Mouse (Mus musculus) mouse trophoblast stem cell (cell line): ENCODE results near the gene Hmbs.
"Not testable (repeated sequence)": the region's sequence is repeated elsewhere in the genome, so short reads cannot be mapped to it uniquely, and the experiment has no call there.

ENCODE experiments used
- in situ Hi-C, 2 experiments: fragments of 300-500 bp; cut with MseI, MboI; formaldehyde crosslinking; loops; 2 replicates in 1 of 2; 3 replicates in 1 of 2; pipeline ENCODE4 v1.15.1; 2025

Hmbs gene

DNA sequence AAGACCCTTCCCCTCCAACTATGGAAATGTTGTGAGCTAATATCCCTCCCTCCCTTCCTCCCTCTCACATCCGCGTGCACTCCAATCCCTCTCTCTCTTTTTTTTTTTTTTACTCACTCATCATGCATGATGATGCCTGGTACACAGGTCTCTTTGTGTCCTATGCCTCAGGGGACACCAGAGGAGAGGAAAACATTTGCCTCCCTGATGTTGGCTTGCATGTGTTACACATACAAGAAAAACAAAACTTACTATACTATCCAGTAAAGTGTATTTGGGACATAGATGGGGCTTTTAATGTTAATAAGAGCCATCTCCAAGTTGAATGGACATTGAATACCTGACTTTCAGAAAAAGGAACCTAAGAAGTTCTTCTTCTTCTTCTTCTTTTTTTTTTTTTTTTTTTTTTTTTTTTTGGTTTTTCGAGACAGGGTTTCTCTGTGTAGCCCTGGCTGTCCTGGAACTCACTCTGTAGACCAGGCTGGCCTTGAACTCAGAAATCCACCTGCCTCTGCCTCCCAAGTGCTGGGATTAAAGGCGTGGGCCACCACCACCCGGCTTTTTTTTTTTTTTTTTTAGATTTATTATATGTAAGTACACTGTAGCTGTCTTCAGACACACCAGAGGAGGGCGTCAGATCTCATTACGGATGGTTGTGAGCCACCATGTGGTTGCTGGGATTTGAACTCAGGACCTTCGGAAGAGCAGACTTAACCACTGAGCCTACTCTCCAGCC lies 18.8 kb downstream of the Hmbs start:
- in situ Hi-C loops, result not testable (repeated sequence)

- in situ Hi-C loops, result no loop called here
Observed at GRCm38 (mm10) chr9:44324147-44324546, 19.9 kb downstream of the Hmbs start.

- in situ Hi-C loops, result not testable (repeated sequence)
Observed at GRCm38 (mm10) chr9:44323656-44324055, 20.4 kb downstream of the Hmbs start.

DNA sequence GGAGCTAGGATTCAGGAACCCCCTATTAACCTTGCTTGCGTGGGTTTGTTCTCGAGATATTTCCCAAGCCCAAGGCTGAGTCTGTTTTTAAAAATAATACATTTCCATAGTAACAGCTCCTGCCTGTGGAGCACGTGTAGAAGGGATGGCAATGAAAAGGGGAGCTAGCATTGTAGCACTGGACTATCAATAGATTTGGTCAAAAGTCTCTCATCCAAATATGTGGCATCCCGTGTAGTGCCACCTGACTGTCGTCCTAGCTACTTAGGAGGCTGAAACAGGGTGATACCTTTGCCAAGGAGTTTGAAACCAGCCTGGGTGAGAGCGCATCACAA lies 23.3 kb downstream of the Hmbs start:
- in situ Hi-C loops, result no loop called here

DNA sequence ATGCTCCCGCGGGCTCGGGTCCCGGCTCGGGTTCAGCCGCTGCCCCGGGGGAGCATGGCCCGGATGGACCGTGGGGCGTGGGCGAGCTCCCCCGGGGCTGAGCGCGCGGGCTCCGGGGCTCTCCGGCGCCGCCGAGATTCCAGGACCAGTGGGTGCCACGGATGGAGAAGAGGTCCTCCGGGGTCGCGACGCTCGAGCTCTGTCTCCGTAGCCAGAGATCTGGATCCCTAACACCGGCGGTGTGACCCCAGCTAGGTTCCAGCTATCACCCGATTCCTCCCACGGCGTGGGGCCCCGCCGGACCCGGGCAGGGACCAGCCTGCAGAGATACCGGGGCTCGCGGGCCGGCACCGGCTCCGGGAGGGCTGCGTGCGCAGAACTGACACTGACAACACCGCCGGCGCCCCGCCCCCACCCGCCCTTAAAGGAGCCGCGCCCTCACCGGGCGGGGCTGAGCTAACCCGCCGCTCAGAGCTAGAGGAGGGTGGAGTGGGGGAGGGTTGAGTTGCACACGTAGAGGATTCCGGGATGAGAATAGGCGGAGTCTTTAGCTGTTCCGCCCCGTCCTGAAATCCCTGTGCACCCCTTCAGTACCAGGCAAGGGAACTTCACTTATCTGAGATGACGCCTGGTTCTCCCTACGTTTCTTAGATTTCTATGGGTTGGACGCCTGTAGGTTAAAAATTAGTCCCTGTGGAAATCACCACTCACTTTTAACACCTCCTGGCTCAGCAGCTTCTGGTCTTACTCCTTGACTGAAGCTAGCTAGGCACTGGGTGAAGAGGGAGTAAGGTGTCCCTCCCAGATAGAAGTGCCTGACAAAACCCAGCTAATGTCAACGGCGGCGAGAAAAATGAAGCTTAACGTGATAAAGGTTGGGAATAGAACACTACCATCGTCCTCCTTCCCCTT lies 23.9 kb downstream of the Hmbs start, which contains the start of gene C2cd2l:
TSS of gene C2cd2l (minus strand) at position 399 of the 912 bp plus-strand sequence.
- in situ Hi-C loops, result no loop called here

- in situ Hi-C loops, result no loop called here
Observed at GRCm38 (mm10) chr9:44319105-44319886, 24.7 kb downstream of the Hmbs start.

- in situ Hi-C loops, result no loop called here
Observed at GRCm38 (mm10) chr9:44318826-44319095, 25.3 kb downstream of the Hmbs start.

DNA sequence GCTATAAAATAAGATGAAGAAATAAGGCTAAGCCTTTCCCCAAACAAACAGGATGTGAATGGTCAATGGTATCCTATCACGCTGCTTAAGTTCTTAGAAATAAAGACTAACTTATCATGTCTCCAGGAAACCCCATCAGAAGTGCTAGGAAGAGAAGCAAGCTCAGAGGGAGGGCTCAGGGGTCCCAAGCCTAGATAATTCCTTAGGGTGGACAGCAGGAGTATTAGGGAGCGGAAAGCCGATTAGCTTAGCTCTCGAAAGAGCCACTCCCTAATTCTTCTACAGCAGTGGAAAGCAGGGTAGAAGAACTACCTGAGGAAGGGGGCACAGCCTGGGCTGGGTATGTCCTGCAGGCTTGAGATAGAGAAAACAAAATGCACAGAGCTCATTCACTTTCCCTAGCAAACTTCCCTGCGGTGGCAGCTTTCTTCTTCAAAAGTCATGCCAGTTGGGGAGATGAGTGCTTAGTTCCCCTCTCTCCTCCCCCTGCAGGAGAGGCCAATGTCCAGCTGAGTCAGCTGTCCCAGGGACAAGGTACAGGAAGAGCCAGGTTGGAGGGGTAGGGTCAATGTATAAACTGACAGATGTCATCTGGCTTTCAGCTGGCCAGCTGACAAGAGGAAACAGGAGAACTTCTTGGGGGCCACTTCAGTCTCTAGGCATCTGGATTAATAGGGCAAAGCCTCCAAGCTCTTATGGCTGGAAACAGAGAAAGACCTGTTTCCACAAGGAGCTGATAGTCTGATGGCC lies 25.8 kb downstream of the Hmbs start:
- in situ Hi-C loops, result no loop called here

DNA sequence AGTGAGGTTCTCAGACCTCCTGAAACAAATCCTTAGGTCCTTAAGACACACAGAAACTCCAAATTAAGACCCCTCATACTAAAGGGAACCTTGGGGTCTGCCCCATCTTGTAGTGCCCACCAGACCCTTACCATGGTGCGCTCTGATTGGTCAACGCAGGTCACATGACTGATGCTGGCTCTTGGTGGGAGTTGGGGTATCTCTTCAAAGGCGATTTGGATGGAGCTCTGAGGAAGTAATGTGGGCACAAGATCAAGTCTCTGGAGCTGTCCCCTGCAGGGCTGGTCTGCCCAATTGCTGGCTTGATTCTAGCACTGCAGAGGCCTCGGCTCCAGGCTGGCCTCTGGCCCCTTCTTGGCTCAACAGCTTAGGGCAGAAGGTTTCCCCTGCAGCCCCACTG lies 26.6 kb downstream of the Hmbs start:
- in situ Hi-C loops, result no loop called here

DNA sequence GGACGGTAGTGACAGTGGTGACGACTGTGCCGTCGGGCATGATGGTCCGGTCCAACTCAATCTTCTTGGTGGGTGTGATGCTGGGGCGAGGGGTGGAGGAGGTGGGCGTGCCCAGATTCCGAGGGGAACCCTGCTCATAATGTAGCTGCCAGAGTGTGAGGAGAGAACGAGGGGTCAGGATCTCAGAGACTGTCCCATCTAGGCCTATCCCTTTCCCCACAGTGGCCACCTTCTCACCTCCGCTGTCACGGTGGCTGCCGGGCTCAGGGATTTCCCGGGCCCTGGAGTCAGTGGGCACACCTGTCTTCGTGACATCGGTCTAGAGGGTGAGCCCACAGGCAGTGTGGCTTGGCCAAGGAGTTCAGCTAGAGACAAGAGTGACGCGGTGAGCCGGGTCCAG lies 29.1 kb downstream of the Hmbs start:
- in situ Hi-C loops, result no loop called here

DNA sequence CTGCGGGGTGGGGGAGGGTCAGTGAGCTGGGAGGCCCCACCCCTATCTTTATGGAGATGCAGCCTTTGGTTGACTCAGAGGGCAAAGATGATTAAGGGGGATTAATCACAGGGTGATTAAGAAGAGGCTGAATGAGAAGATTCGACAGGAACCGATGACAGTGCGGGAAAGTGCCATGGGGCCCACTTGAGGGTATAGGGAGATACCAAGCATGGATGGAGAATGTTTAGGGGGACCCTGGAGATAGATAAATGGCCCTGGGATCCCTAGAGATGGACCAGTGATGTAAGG lies 29.8 kb downstream of the Hmbs start:
- in situ Hi-C loops, result no loop called here

GRCm38 (mm10) chr9:44313476-44314256 lies 30.4 kb downstream of the Hmbs start:
- in situ Hi-C loops, result no loop called here

DNA sequence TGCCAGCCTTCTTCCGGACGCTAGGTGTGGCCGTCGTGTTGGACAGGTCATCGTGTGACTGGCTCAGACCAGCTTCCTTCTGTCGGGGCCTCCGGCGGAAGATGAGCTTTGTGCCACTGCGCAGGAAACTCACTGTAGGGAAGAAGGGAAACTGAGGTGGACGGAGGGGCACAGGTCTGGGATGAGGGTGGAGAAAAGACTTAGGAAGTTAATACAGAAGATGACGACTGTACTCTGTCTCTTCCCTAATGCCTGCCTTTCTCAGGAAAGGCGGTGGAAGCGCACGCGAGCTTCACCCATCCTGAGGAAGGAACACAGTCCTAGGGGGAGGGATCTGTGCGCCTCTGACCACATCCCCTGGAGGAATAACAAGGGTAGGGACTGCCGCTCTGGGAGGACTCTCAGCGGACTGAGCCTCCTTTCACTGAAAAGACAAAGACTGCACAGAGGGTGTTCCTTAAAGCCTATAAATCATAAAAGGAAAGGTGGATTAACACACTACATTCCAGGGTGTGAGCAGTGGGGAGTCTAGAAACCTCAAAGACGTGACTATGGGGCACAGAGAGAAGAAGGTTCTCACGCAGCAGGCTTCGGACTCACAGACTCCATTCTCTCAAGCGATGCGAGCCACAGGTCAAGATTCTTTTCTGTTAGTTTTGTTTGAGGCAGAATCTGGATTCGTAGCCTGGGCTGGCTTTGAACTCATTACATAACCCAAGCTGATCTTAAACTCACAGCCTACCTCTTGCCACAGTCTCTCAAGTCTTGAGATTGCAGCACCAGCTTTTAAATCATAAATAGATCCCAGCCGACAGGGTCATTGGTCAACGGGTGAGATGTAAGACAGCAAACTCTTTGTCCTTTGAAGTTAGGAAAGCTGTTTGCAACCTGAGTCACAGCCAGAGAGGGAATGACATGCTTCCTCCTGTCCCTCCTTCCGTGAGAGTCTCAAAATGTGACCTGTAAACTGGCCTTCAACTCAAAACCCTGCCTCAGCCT lies 32.6 kb downstream of the Hmbs start:
- in situ Hi-C loops, result no loop called here

DNA sequence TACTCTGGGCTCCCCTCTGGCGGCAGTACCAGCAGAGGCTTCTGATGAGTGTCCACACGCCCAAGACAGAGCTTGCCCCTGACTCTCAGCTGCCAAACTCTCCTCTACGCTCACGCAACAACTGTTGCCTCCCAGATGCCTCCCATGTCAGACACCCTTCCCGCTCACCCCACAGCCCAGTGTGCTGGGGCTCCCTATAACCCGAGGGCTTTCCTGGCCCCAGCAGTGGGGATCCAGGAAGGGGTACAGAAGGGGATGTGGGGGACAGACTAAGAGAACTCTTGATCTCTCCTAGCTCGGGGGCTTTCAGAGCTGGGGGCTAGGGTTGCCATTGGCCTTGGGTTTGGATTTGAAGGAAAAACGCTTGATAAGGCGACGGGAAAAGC lies 33.3 kb downstream of the Hmbs start:
- in situ Hi-C loops, result no loop called here

DNA sequence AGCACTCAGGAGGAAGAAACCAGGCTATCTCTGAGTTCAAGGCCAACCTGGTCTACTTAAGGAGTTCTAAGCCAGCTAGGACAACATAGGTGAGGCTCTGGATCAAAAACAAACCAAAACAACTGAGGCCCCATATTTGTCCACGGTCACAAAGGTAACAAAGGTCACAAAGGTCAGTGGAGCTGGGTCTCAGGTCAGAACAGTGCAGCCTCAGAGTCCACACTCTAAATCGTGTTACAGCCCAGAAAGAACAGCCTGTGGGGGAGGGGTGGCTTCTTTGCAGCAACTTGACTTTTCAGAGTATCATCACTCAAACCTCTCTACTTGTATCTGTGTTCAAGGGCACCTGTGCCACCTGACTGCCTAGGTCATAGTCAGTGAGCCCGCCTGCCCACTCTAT lies 34.3 kb downstream of the Hmbs start:
- in situ Hi-C loops, result no loop called here

GRCm38 (mm10) chr9:44307248-44307647 lies 36.8 kb downstream of the Hmbs start:
- in situ Hi-C loops, result no loop called here

- in situ Hi-C loops, result no loop called here
Observed at GRCm38 (mm10) chr9:44306532-44306931, 37.5 kb downstream of the Hmbs start.

DNA sequence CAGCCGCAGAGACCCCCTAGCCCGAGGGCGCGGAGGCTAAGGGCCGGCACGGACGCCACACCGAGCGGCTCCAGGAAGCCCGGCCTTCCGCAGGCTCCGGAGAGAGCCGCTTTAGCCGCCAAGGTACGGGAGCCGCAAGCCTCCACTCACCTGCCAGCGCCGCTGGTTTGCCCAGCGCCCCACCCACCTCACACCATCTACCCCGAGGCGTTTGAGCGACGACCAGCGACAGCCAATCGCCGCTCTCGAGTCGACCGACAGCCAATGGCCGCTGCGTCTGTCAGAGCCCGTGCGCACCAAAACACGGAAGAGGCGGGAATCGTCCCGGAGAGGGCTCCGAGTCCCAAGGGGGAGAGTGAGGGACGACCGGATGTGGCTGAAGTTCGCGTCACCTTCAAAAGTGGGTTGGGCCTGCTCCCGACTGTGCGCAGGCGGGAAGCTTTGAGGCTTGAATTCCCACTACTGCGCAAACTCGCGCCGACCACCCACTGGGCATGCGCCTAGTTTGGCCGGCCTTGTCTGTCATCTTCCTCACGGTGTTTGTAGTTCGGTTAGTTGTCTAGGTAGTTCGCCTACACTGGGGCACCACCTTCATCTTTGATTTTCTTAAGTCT lies 38.5 kb downstream of the Hmbs start, which contains the start of gene Hinfp:
TSS of gene Hinfp (minus strand) at position 206 of the 614 bp plus-strand sequence.
- in situ Hi-C loops, result no loop called here

DNA sequence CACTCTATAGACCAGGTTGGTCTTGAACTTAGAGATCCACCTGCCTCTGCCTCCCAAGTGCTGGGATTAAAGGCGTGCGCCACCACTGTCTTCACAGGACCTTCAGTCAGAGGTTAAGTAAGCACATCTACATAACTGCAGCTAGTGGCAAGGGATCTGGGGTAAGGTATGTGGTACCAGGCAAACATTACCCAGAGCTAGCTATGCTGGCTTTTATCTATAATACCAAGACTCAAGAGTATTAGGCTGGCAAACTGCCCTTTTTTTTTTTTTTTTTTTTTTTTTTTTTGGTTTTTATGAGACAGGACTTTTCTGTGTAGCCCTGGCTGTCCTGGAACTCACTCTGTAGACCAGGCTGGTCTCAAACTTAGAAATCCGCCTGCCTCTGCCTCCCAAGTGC lies 44.0 kb downstream of the Hmbs start:
- in situ Hi-C loops, result not testable (repeated sequence)
